Mouse (Mus musculus) adrenal gland, adult 18-20 months (tissue): ENCODE measurements at regions not wholly inside any gene's neighbourhood (a gene's known extent, or its start where the extent isn't known, plus 50 kb on each side); places are given as distances from the start of the nearest gene placed in this dataset.

Source experiments
- DNase-seq, 2 experiments: peaks; one replicate each; pipeline ENCODE4 v3.0.0; 2021 to 2022; ENCODE audit warnings: low spot score in 2 of 2

GRCm38 (mm10) chrX:77432846-77433810 lies 77.7 kb upstream of the Tbl1x start:
- peak; percentile 84 to 85 for DNase-seq

- no peak for DNase-seq
These were observed 77.0 kb upstream of the Tbl1x start for GRCm38 (mm10) chrX:77433811-77434192.

GRCm38 (mm10) chrX:77443852-77444492 lies 66.8 kb upstream of the Tbl1x start:
- DNase-seq: no peak

- DNase-seq: no peak
These were observed 64.1 kb upstream of the Tbl1x start for GRCm38 (mm10) chrX:77446755-77447154.

- no peak for DNase-seq
These were observed 58.7 kb upstream of the Tbl1x start for GRCm38 (mm10) chrX:77451977-77452675.
